Mouse (Mus musculus) ES-Bruce4 (cell line): ENCODE data around the gene Mrpl41.

Experiments
- CTCF ChIP-seq: IDR thresholded peaks from one replicate; pipeline ENCODE4 v1.8.1; 2011; ENCODE audit warnings: low read depth, low read length
- EP300 ChIP-seq: IDR thresholded peaks from 2 replicates; pipeline ENCODE4 v1.6.1; 2011; ENCODE audit warnings: low read depth, low read length; ENCODE audit not compliant: insufficient read depth

GRCm38 (mm10) chr2:24987762-24988161 lies 12.9 kb upstream of the Mrpl41 start:
- TF ChIP-seq EP300 (no peak), CTCF (no peak)
